In genomic region chr2:102049866-102050550, GRCm38 (mm10) we compare ENCODE assay signal across 9 mouse cellular contexts.
DNase-seq lines count a peak whose midpoint lies in the region; ATAC-seq and TF ChIP-seq lines count a peak whose summit lies in the region.
"Had no signal": no experiment of that assay in that cellular context is flagged by ENCODE, and none has a peak within 500 bp of the region (broad histone marks: within the 10 kb centered on the region; RNA-seq: fewer than 3 reads in every experiment).

No protein-coding gene starts in this region.

- peak in 1 of 2 experiments; percentile 36 for DNase-seq in cerebellum, adult 2 months
- no peak for DNase-seq in cerebellum, adult 11-12 months
- peak; percentile 22 for DNase-seq in ES-CJ7 (ENCODE audit: low read depth, low spot score)
- peak; percentile 51 for DNase-seq in midbrain, postnatal 0 days (ENCODE audit: low spot score)
- no peak for DNase-seq in liver, postnatal 0 days

- no peak for TF ChIP-seq POLR2A in cerebellum, adult 2 months (IDR thresholded peaks at IDR 0.05; ENCODE audit: borderline replicate concordance, insufficient read depth, low read length)

- TF ChIP-seq CTCF in cerebellum, adult 2 months (IDR thresholded peaks at IDR 0.05; ENCODE audit: borderline replicate concordance, insufficient read depth, low read depth, low read length), result no peak
- no peak for TF ChIP-seq CTCF in midbrain, postnatal 0 days (IDR thresholded peaks at IDR 0.05)
- no peak for TF ChIP-seq CTCF in liver, postnatal 0 days (IDR thresholded peaks at IDR 0.05; ENCODE audit: low read depth)

- no peaks in the 10 kb centered on the region for H3K9me3 ChIP-seq in forebrain, embryonic 16.5 days (ENCODE audit: control insufficient read depth, low read length)
- H3K9me3 ChIP-seq in midbrain, postnatal 0 days (ENCODE audit: low read length), result no peaks in the 10 kb centered on the region
- no peaks in the 10 kb centered on the region for H3K9me3 ChIP-seq in heart, embryonic 11.5 days (replicated peaks; ENCODE audit: control insufficient read depth, low read length)
- H3K9me3 ChIP-seq in liver, postnatal 0 days (ENCODE audit: low read length), result no peaks in the 10 kb centered on the region
- H3K9me3 ChIP-seq in kidney, embryonic 15.5 days (replicated peaks), result no peaks in the 10 kb centered on the region

- H3K36me3 ChIP-seq in forebrain, embryonic 16.5 days (ENCODE audit: control insufficient read depth, insufficient read depth), result no peaks in the 10 kb centered on the region
- H3K36me3 ChIP-seq in midbrain, postnatal 0 days (ENCODE audit: insufficient read depth, low read length), result no peaks in the 10 kb centered on the region
- no peaks in the 10 kb centered on the region for H3K36me3 ChIP-seq in heart, embryonic 11.5 days (ENCODE audit: control insufficient read depth, insufficient read depth, low read length)
- H3K36me3 ChIP-seq in liver, postnatal 0 days (replicated peaks; ENCODE audit: insufficient read depth, low read length), result no peaks in the 10 kb centered on the region
- 0 out of 2 replicates have a peak, but pooled peaks cover 9% of the 10 kb centered on the region for H3K36me3 ChIP-seq in kidney, embryonic 15.5 days

- no peak for TF ChIP-seq EP300 in liver, postnatal 0 days (IDR thresholded peaks at IDR 0.05; ENCODE audit: low read depth)

- H3K4me1 ChIP-seq in cerebellum, adult 2 months (ENCODE audit: control insufficient read depth, insufficient read depth, low read length), result peaks cover 49% of the 10 kb centered on the region
- peaks cover 34% of the 10 kb centered on the region for H3K4me1 ChIP-seq in forebrain, embryonic 16.5 days (replicated peaks; ENCODE audit: control insufficient read depth, insufficient read depth, low read length)
- H3K4me1 ChIP-seq in midbrain, postnatal 0 days (ENCODE audit: insufficient read depth, low read length), result 0 out of 2 replicates have a peak, but pooled peaks cover 2% of the 10 kb centered on the region
- H3K4me1 ChIP-seq in heart, embryonic 11.5 days (ENCODE audit: control insufficient read depth, insufficient read depth, low read length), result peaks cover 4% of the 10 kb centered on the region; the same call in 1 of the 2 replicates
- H3K4me1 ChIP-seq in liver, postnatal 0 days (ENCODE audit: insufficient read depth), result peaks cover 5% of the 10 kb centered on the region
- 0 out of 2 replicates have a peak, but pooled peaks cover 4% of the 10 kb centered on the region for H3K4me1 ChIP-seq in kidney, embryonic 15.5 days

- ATAC-seq in forebrain, embryonic 16.5 days, result no peak; the same call in 1 of the 2 replicates
- peak; percentile 38 for ATAC-seq in midbrain, postnatal 0 days (ENCODE audit: low FRiP score)
- no peak for ATAC-seq in heart, embryonic 11.5 days (replicated peaks; ENCODE audit: insufficient number of reproducible peaks, low FRiP score, low TSS enrichment)
- no peak for ATAC-seq in liver, postnatal 0 days
- no peak; the same call in 1 of the 2 replicates for ATAC-seq in kidney, embryonic 15.5 days (replicated peaks; ENCODE audit: low FRiP score)

- no peak overlapping the region for H3K9ac ChIP-seq in forebrain, embryonic 16.5 days (replicated peaks; ENCODE audit: low read depth, low read length)
- no peak overlapping the region for H3K9ac ChIP-seq in midbrain, postnatal 0 days (replicated peaks; ENCODE audit: low read length, poor library complexity, severe bottlenecking)
- H3K9ac ChIP-seq in heart, embryonic 11.5 days (ENCODE audit: low read depth, low read length), result no peak overlapping the region
- no peak overlapping the region for H3K9ac ChIP-seq in liver, postnatal 0 days (replicated peaks)
- H3K9ac ChIP-seq in kidney, embryonic 15.5 days, result no peak overlapping the region

- no peaks in the 10 kb centered on the region for H3K27me3 ChIP-seq in cerebellum, adult 2 months (ENCODE audit: control insufficient read depth, insufficient read depth, low read length)
- H3K27me3 ChIP-seq in forebrain, embryonic 16.5 days (replicated peaks; ENCODE audit: control insufficient read depth, insufficient read depth, low read length), result no peaks in the 10 kb centered on the region
- H3K27me3 ChIP-seq in midbrain, postnatal 0 days (ENCODE audit: insufficient read depth, low read length), result no peaks in the 10 kb centered on the region
- no peaks in the 10 kb centered on the region for H3K27me3 ChIP-seq in heart, embryonic 11.5 days (ENCODE audit: control insufficient read depth, insufficient read depth, low read length)
- H3K27me3 ChIP-seq in liver, postnatal 0 days (ENCODE audit: insufficient read depth, low read length), result no peaks in the 10 kb centered on the region
- no peaks in the 10 kb centered on the region for H3K27me3 ChIP-seq in kidney, embryonic 15.5 days

- no peak overlapping the region for H3K4me3 ChIP-seq in cerebellum, adult 2 months (replicated peaks; ENCODE audit: insufficient read depth, low read depth, low read length)
- no peak overlapping the region for H3K4me3 ChIP-seq in forebrain, embryonic 16.5 days (replicated peaks; ENCODE audit: low read length)
- no peak overlapping the region for H3K4me3 ChIP-seq in midbrain, postnatal 0 days (ENCODE audit: low read depth, low read length)
- no peak overlapping the region for H3K4me3 ChIP-seq in heart, embryonic 11.5 days (ENCODE audit: low read depth, low read length)
- H3K4me3 ChIP-seq in liver, postnatal 0 days (ENCODE audit: low read depth, low read length), result no peak overlapping the region
- H3K4me3 ChIP-seq in kidney, embryonic 15.5 days (replicated peaks), result no peak overlapping the region
- H3K4me3 ChIP-seq: megakaryocyte, embryonic 14.5 days had no signal

- no peak overlapping the region for H3K4me2 ChIP-seq in forebrain, embryonic 16.5 days (ENCODE audit: low read length)
- H3K4me2 ChIP-seq in midbrain, postnatal 0 days (ENCODE audit: low read depth, low read length, poor library complexity, severe bottlenecking), result no peak overlapping the region
- H3K4me2 ChIP-seq in heart, embryonic 11.5 days, result no peak overlapping the region
- no peak overlapping the region for H3K4me2 ChIP-seq in liver, postnatal 0 days (ENCODE audit: low read depth, low read length)
- no peak overlapping the region for H3K4me2 ChIP-seq in kidney, embryonic 15.5 days

- H3K27ac ChIP-seq in cerebellum, adult 2 months (ENCODE audit: insufficient read depth, low read length), result peak overlapping the region; percentile 6; the same call in 1 of the 2 replicates
- H3K27ac ChIP-seq in forebrain, embryonic 16.5 days (ENCODE audit: low read length), result peak overlapping the region; percentile 4; the same call in 1 of the 2 replicates
- H3K27ac ChIP-seq in midbrain, postnatal 0 days (ENCODE audit: low read depth, low read length), result 0 out of 2 replicates have a peak overlapping the region, but pooled peaks have one; percentile 44
- H3K27ac ChIP-seq in heart, embryonic 11.5 days (ENCODE audit: low read depth, low read length), result no peak overlapping the region
- H3K27ac ChIP-seq in liver, postnatal 0 days (ENCODE audit: low read depth), result no peak overlapping the region
- no peak overlapping the region for H3K27ac ChIP-seq in kidney, embryonic 15.5 days

- 49% methylated on average over 10 of the region's 10 CpGs for WGBS in cerebellum, adult 2 months
- 39% methylated on average over 10 of the region's 10 CpGs for WGBS in forebrain, embryonic 16.5 days
- 36% methylated on average over 10 of the region's 10 CpGs for WGBS in midbrain, postnatal 0 days
- 53% methylated on average over 10 of the region's 10 CpGs for WGBS in heart, embryonic 11.5 days (ENCODE audit: insufficient replicate concordance)
- 49% methylated on average over 10 of the region's 10 CpGs for whole genome bisulfite sequencing in liver, postnatal 0 days (ENCODE audit: insufficient replicate concordance)
- WGBS in kidney, embryonic 15.5 days, result 37% methylated on average over 10 of the region's 10 CpGs

Comparison
In these comparisons a context has a peak if more than half of its experiments do, and no peak if none do; other contexts are left out.
1. DNase-seq: peak in ES-CJ7 (single experiment) and midbrain, postnatal 0 days (single experiment); none in cerebellum, adult 11-12 months (single experiment) and liver, postnatal 0 days (single experiment).
2. H3K27ac ChIP-seq: peak in cerebellum, adult 2 months (single experiment), forebrain, embryonic 16.5 days (single experiment) and midbrain, postnatal 0 days (single experiment); none in heart, embryonic 11.5 days (single experiment), liver, postnatal 0 days (single experiment) and kidney, embryonic 15.5 days (single experiment).